Mouse (Mus musculus) liver, postnatal 0 days (tissue): Measurements from ENCODE around the gene Sez6l.

Source experiments
- CTCF ChIP-seq: sonication (generic); IDR thresholded peaks from 2 replicates; pipeline ENCODE4 v1.5.1; 2016; ENCODE audit warnings: antibody characterized with exemption, low read depth
- EP300 ChIP-seq: IDR thresholded peaks from 2 replicates; pipeline ENCODE4 v1.6.1; 2016; ENCODE audit warnings: antibody characterized with exemption, low read depth, mild to moderate bottlenecking

DNA sequence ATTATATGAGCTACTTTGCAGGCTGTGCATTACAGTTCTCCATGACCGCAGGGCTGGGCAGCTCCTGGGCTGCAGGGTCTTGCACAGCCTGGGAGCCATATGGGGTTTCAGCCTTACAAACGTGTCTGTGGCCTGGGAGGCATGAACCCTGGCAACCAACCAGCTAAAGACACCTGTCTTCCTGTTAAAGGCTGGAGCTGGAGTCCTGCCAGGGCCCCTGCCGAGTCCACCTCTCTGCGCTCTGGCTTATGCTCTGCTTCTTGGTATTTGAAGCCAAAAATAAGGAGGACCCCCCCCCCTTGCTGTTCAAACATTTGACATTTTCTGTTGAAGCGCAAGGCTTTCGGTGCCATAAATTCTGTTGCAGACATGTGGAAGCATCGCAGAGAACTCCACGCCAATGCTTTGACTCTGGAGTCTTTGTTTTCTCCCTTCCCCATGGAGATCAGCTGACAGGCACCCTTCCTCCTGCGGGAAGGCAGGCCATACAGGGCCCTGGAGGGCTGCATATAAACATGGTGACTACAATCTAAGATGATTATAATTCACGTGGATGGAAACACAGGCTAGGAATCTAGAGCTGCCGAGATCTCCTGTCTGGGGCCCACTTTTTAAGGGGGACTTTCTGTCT is 23.4 kb upstream of the Sez6l start:
- TF ChIP-seq CTCF (no peak), EP300 (no peak)
